Mouse (Mus musculus): ENCODE data around the gene Capza2.

DNA sequence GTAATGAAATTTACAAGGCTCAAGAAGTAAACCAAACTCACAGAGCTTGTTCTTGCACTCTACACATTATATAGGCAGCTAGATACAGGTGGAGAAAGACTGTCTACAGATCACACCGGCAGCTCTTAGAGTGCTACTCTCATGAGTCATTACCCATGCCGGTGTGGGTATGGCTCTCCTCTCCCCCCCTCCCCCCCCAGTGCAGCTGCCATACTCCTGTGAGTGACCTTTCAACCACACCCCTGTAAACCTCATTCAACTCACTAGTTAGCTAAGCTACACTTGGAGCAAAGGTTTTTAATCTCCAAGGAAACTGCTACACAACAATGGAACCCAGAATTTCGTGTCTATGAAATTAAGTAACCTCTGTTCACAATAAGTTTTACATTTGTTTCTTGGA lies 2.2 kb upstream of the Capza2 start:
- TF ChIP-seq POLR2A (IDR thresholded peaks at IDR 0.05; ENCODE audit: insufficient read length, low read depth) (no peak), USF1 (IDR thresholded peaks at IDR 0.05; ENCODE audit: low read depth) (no peak), TCF12 (IDR thresholded peaks at IDR 0.05; ENCODE audit: insufficient read depth, poor library complexity, severe bottlenecking) (no peak), POLR2AphosphoS2 (IDR thresholded peaks at IDR 0.05; ENCODE audit: insufficient read length, low read depth) (no peak), MAX (IDR thresholded peaks at IDR 0.05; ENCODE audit: low read depth) (no peak), SRF (IDR thresholded peaks at IDR 0.05; ENCODE audit: control insufficient read depth, insufficient read length, low read depth) (no peak), MYOD1 (IDR thresholded peaks at IDR 0.05; ENCODE audit: control insufficient read depth in 1 of 3, insufficient read length in 2 of 3, low read depth in 2 of 3) (peak; percentile 37 to 88 (median 54)), TCF3 (IDR thresholded peaks at IDR 0.05; ENCODE audit: insufficient read length, low read depth) (no peak)
